Mouse (Mus musculus): ENCODE results near the gene S100pbp. TPM values are rescaled to one million over a fixed set of nuclear protein-coding genes. Genes with fewer than 3 reads are reported as not detected.
A peak's percentile ranks its signal among the peaks of the same experiment; 100 is the strongest.

Gene S100pbp
- polyA plus RNA-seq (2016; fragmentation: Nextera tagmentation; extraction: Ambion mirVana): 20.5 and 21.6 TPM in 2 replicates

DNA sequence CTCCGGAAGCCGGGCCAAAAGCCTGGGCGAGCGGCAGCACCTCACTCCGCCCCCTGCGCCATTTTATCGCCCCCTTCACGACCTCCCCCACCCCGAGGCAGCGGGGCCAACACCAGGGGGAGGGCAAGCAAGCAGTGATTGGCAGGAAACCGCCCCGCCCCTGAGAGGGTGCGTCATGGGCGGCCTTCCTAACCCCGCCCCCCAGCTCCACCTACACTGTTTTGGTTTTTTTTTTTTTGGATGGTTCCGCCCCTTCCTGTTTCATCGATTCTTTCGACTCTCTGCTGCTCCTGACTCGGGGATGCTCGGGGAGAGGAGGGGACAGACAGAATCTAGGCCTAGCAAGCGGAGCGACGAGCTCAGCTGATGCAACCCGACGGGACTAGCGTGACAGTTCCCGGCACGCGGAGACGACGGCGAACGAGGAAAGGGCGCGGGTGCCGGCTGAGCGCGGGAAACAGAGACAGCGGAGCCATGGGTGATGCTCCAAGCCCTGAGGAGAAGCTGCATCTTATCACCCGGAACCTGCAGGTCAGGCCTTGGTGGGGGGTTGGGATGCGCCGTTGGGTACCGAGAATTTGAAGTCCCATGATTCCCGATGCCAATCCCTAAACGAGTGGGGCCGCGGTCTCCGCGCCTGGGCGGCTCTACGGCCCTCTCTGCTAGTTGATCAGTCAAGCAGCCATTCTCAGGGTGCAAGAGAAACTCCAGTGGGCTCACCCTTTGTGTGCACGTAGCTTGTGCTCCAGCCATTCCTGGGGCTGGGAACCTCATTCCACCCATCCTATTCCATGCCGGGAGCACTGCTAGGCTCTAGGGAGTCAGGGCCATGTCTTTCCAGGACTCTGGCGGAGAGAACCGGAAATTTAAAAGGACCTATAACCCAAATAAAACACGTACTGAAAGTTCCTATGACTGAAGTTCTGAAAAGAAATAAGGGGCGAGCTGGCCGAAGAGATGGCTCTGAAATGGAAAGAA, at the start of gene S100pbp, which contains the start of gene Yars:
Gene S100pbp (minus strand): TSS at position 186 of the 978 bp plus-strand sequence.
Gene Yars (plus strand): TSS at position 219 of the 978 bp plus-strand sequence.
- Histone ChIP-seq H3K27me3 (replicated peaks) (no peaks in the 10 kb centered on the region), H3K9me3 (no peaks in the 10 kb centered on the region), H3K9ac (peak within 1 kb of the TSS; percentile 87), H3K27ac (peak within 1 kb of the TSS; percentile 79), H3K36me3 (peaks cover 19% of the 10 kb centered on the region; the same call in 1 of the 2 replicates), H3K4me1 (peaks cover 26% of the 10 kb centered on the region), H3K4me2 (replicated peaks) (peak within 1 kb of the TSS; percentile 88), H3K4me3 (peak within 1 kb of the TSS; percentile 90)
- peak; percentile 87 for ATAC-seq (ENCODE audit: low FRiP score, low read depth)
- 1% methylated on average over 58 of the region's 58 CpGs for WGBS

DNA sequence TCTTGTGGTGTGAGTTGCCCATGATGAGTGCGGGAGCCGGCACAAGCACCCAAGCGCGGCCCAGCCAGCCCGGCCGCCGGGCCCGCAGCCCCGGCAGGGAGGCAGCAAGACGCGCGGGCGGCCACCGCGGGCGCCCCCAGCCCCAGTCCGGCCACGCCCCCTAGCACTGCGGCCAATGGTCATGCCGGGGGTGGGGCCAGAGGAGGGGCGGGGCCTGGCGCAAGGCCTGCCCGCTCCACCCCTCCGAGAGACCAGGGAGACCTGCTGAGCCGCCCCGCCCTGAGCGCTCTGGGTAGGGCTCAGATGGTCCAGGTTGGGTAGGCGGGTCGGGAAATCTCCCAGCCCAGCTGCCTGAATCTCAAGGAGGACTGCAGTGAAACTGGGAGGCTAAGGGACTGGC, 49.5 kb upstream of the S100pbp start:
- H3K9me3 ChIP-seq: no peaks in the 10 kb centered on the region
- peak overlapping the region; percentile 80 for H3K4me3 ChIP-seq
- H3K4me1 ChIP-seq: peaks cover 45% of the 10 kb centered on the region
- peak overlapping the region; percentile 83 for H3K9ac ChIP-seq
- no peak overlapping the region for H3K27ac ChIP-seq
- ATAC-seq (ENCODE audit: low FRiP score, low read depth): peak; percentile 89
- no peaks in the 10 kb centered on the region for H3K27me3 ChIP-seq (replicated peaks)
- H3K36me3 ChIP-seq: no peaks in the 10 kb centered on the region
- peak overlapping the region; percentile 96 for H3K4me2 ChIP-seq (replicated peaks)
- WGBS: 2% methylated on average over 27 of the region's 29 CpGs

DNA sequence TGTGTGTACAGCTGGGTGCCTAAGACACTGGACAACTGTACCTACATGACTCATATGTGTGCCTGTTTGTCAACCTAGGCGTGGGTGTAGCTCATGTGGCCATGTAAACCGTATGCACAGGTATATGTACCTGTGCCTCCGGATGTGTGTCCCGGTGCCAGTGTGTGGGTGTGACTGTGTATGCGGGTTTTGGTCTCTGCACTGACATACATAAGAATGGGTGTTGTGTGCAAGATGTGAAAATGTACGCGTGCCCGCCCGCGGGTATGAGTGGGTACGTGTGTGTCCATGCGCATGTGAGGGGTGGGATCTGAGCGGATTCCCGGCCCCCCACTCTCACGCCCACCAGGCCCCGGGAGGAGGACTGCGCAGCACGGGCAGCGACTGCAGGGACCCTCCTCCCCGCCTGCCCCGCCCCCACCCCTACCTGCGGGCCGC, 49.1 kb upstream of the S100pbp start:
- Histone ChIP-seq H3K9me3 (no peaks in the 10 kb centered on the region), H3K9ac (peak overlapping the region; percentile 83), H3K4me2 (replicated peaks) (peak overlapping the region; percentile 96), H3K27me3 (replicated peaks) (no peaks in the 10 kb centered on the region), H3K36me3 (no peaks in the 10 kb centered on the region), H3K27ac (no peak overlapping the region), H3K4me1 (peaks cover 45% of the 10 kb centered on the region), H3K4me3 (peak overlapping the region; percentile 80)
- peak; percentile 70 for ATAC-seq (ENCODE audit: low FRiP score, low read depth)
- 0% methylated on average over 23 of the region's 23 CpGs for WGBS

DNA sequence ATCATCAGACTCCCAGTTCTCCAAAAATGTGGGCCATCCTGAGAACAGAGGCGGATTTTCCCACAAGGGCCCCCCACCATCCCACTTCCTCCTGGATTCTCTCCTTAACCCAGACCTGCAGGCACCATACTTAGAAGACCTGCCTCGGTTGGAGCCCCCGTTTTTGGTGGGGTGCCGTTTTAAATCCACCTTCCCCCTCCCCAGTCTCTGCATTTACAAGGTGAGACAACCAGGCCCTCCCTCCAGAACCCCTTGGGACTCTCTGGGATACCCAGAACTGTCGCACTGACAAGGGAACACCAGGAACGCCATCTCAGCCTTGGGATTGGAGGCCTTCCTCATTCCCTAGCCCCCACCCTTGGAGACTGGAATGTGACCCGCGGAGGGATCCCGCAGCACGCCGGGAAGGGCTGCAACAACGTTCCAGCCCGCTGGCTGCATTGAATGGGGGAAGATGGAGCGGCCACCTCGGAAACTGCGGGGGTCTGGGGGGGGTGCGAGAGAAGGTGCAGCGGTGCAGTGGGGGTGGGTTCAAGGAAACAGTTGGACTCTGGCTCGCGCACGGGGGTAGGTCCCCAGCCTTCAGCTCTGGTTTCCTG, 48.4 kb upstream of the S100pbp start:
- Histone ChIP-seq H3K4me1 (peaks cover 45% of the 10 kb centered on the region), H3K9me3 (no peaks in the 10 kb centered on the region), H3K27ac (no peak overlapping the region), H3K27me3 (replicated peaks) (no peaks in the 10 kb centered on the region), H3K4me2 (replicated peaks) (peak overlapping the region; percentile 96), H3K36me3 (no peaks in the 10 kb centered on the region), H3K4me3 (peak overlapping the region; percentile 80), H3K9ac (peak overlapping the region; percentile 83)
- 7% methylated on average over 21 of the region's 21 CpGs for WGBS
- 0 out of 2 replicates have a peak, but pooled peaks have one; percentile 16 for ATAC-seq (ENCODE audit: low FRiP score, low read depth)

GRCm38 (mm10) chr4:129236236-129236813, 46.8 kb upstream of the S100pbp start:
- H3K27ac ChIP-seq: no peak overlapping the region
- no peak overlapping the region for H3K9ac ChIP-seq
- peaks cover 29% of the 10 kb centered on the region for H3K4me1 ChIP-seq
- 77% methylated on average over 8 of the region's 8 CpGs for WGBS
- ATAC-seq (ENCODE audit: low FRiP score, low read depth): no peak
- H3K9me3 ChIP-seq: no peaks in the 10 kb centered on the region
- H3K27me3 ChIP-seq (replicated peaks): no peaks in the 10 kb centered on the region
- H3K4me3 ChIP-seq: no peak overlapping the region
- H3K36me3 ChIP-seq: no peaks in the 10 kb centered on the region
- no peak overlapping the region for H3K4me2 ChIP-seq (replicated peaks)

DNA sequence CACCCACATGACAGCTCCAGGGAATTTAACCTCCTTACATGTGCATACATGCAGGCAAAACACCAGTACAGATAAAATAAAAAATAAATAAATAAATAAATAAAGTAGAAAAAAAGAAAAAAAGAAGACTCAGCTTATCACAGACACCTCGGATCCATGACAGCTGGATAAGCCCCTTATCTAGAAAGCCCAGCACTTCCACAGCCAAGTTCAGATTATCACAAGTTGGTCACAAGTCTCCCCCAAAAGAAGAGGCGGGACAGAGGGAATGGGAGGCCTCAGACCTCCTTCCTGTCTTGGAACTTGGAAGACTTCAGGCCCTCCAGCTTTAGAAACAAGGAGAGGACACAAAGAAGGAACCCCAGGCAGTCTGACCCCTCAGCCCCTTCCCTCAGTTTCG, 45.6 kb upstream of the S100pbp start:
- no peaks in the 10 kb centered on the region for H3K27me3 ChIP-seq (replicated peaks)
- no peak for ATAC-seq (ENCODE audit: low FRiP score, low read depth)
- H3K9me3 ChIP-seq: no peaks in the 10 kb centered on the region
- no peaks in the 10 kb centered on the region for H3K36me3 ChIP-seq
- H3K4me1 ChIP-seq: peaks cover 28% of the 10 kb centered on the region
- no peak overlapping the region for H3K4me2 ChIP-seq (replicated peaks)
- 75% methylated on average over 3 of the region's 3 CpGs for WGBS
- H3K4me3 ChIP-seq: no peak overlapping the region
- H3K9ac ChIP-seq: no peak overlapping the region
- H3K27ac ChIP-seq: no peak overlapping the region

DNA sequence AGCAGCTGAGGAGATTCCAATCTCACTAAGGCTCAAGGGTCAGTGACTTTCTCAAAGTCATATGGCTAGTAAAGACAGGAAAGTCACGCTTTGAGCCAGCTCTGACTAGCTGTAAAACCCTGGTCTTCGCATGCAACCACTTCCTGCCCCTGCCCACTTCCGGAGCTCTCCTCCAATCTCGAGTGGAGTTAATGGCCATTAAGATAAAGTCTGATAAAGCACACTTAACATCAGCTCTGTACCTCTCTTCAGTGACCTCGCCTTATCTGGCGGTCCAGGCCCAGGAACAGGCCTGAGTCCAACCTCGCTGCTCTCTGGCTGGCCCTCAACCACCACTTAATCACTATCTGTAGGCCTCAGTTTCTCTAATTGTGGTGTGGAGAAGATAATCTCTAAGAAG, 45.0 kb upstream of the S100pbp start:
- Histone ChIP-seq H3K9me3 (no peaks in the 10 kb centered on the region), H3K27ac (no peak overlapping the region), H3K4me3 (no peak overlapping the region), H3K9ac (no peak overlapping the region), H3K4me2 (replicated peaks) (no peak overlapping the region), H3K27me3 (replicated peaks) (no peaks in the 10 kb centered on the region; the same call in 1 of the 2 replicates), H3K4me1 (peaks cover 26% of the 10 kb centered on the region), H3K36me3 (no peaks in the 10 kb centered on the region)
- no peak for ATAC-seq (ENCODE audit: low FRiP score, low read depth)
- 80% methylated on average over 7 of the region's 7 CpGs for WGBS

DNA sequence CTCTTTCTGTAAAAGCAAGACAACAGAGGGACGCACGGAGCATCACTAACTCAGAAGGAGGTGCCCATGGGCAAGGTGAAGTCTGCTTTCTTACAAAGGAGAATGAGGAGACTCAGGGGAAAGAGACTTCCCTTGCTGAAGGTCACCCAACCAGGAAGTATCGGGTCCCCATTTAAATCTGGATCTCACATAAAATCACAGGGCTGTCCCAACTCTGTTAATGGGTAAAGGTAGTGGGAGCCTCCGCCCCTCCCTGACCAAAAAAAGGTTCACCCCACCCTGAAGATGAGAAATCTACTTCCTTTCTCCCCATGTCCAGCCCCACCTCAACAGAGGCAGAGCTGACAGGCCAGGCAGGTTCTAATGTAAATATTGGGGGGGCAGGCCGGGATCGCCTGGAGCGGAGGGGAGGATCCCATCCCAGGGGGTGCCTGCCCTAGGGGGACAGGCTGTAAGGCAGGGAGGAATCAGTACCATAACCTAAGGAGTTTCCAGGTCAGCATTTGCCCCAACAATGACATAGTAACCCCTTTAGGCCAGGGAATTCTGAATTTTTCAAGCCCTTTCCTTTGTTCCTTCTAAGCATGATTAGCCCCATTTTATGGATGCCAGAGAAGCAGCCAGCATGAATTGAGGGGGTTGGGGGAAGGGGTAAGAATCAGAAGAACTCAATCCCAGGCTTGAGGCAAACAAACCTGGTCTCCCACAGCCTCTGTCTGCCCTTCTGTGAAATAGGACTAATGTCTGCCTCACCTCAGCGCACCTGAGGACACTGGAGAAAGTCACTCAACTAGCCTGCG, 43.2 kb upstream of the S100pbp start:
- no peak for ATAC-seq (ENCODE audit: low FRiP score, low read depth)
- 75% methylated on average over 9 of the region's 9 CpGs for whole genome bisulfite sequencing
- Histone ChIP-seq H3K4me2 (replicated peaks) (no peak overlapping the region), H3K36me3 (no peaks in the 10 kb centered on the region), H3K4me3 (no peak overlapping the region), H3K9me3 (no peaks in the 10 kb centered on the region), H3K4me1 (peaks cover 18% of the 10 kb centered on the region), H3K27ac (no peak overlapping the region), H3K27me3 (replicated peaks) (no peaks in the 10 kb centered on the region; the same call in 1 of the 2 replicates), H3K9ac (no peak overlapping the region)

GRCm38 (mm10) chr4:129231594-129232450, 42.3 kb upstream of the S100pbp start:
- H3K36me3 ChIP-seq: no peaks in the 10 kb centered on the region
- H3K4me2 ChIP-seq (replicated peaks): no peak overlapping the region
- no peak overlapping the region for H3K4me3 ChIP-seq
- WGBS: 67% methylated on average over 12 of the region's 12 CpGs
- no peak for ATAC-seq (ENCODE audit: low FRiP score, low read depth)
- H3K9me3 ChIP-seq: no peaks in the 10 kb centered on the region
- no peak overlapping the region for H3K27ac ChIP-seq
- H3K27me3 ChIP-seq (replicated peaks): no peaks in the 10 kb centered on the region; the same call in 1 of the 2 replicates
- no peak overlapping the region for H3K9ac ChIP-seq
- H3K4me1 ChIP-seq: peaks cover 19% of the 10 kb centered on the region

DNA sequence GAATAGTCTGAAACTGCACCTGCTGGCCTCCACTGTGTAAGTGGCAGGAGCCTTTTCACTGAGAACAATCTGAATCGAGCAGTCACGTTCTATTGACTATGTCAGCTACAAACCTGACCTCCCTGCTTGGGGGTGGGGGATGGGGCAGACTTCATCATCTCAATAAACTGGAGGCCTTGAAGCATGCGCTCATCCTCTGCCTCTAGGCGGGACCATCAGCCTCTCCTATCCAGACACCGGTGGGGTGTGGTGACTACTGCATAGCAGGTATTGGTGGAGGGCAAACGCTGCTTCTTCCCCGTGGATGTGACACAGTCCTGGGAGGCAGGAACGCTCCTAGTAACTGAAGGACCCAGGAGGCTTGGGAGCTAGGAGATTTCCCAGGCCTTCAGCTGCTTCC, 41.4 kb upstream of the S100pbp start:
- Histone ChIP-seq H3K27ac (no peak overlapping the region), H3K9ac (no peak overlapping the region), H3K27me3 (replicated peaks) (peaks cover 1% of the 10 kb centered on the region; the same call in 1 of the 2 replicates), H3K4me1 (peaks cover 25% of the 10 kb centered on the region), H3K9me3 (no peaks in the 10 kb centered on the region), H3K36me3 (no peaks in the 10 kb centered on the region), H3K4me2 (replicated peaks) (no peak overlapping the region), H3K4me3 (no peak overlapping the region)
- ATAC-seq (ENCODE audit: low FRiP score, low read depth): no peak
- WGBS: 61% methylated on average over 8 of the region's 8 CpGs

GRCm38 (mm10) chr4:129227985-129228381, 38.5 kb upstream of the S100pbp start:
- peak overlapping the region; percentile 58; the same call in 1 of the 2 replicates for H3K9ac ChIP-seq
- WGBS: 17% methylated on average over 8 of the region's 8 CpGs
- peaks cover 17% of the 10 kb centered on the region for H3K36me3 ChIP-seq
- peak; percentile 28; the same call in 1 of the 2 replicates for ATAC-seq (ENCODE audit: low FRiP score, low read depth)
- H3K4me1 ChIP-seq: peaks cover 43% of the 10 kb centered on the region
- H3K27ac ChIP-seq: no peak overlapping the region
- H3K4me3 ChIP-seq: peak overlapping the region; percentile 42
- peak overlapping the region; percentile 67 for H3K4me2 ChIP-seq (replicated peaks)
- no peaks in the 10 kb centered on the region for H3K9me3 ChIP-seq
- H3K27me3 ChIP-seq (replicated peaks): peaks cover 10% of the 10 kb centered on the region
